Mouse (Mus musculus) forebrain, embryonic 14.5 days (tissue): ENCODE measurements around the gene Sh3pxd2a. TPM values are rescaled to one million over a fixed set of nuclear protein-coding genes. Genes with fewer than 3 reads are reported as not detected.
A peak's percentile ranks its signal among the peaks of the same experiment; 100 is the strongest.

Source experiments
- ATAC-seq: fragments of 200-750 bp; cut with Nextera tagmentation; 2 replicates; pipeline ENCODE4 v1.8.0; 2017; ENCODE audit warnings: mild to moderate bottlenecking, moderate library complexity
- DNase-seq: peaks from one replicate; pipeline ENCODE4 v3.0.0-alpha.2; 2015; ENCODE audit warnings: low spot score
- H3K27ac ChIP-seq: fragments of 300-500 bp; sonication (generic); 2 replicates; pipeline ENCODE4 v1.5.1; 2014; ENCODE audit warnings: low read depth, mild to moderate bottlenecking, control low read depth, low read length, moderate library complexity
- H3K27me3 ChIP-seq: fragments of 300-500 bp; sonication (generic); replicated peaks from 2 replicates; pipeline ENCODE4 v1.6.1; 2014; ENCODE audit warnings: low read length, control low read depth, mixed read lengths; ENCODE audit not compliant: control insufficient read depth, insufficient read depth
- H3K36me3 ChIP-seq: fragments of 300-500 bp; sonication (generic); 2 replicates; pipeline ENCODE4 v1.6.1; 2014; ENCODE audit warnings: low read length, control low read depth; ENCODE audit not compliant: control insufficient read depth, insufficient read depth
- H3K4me1 ChIP-seq: fragments of 300-500 bp; sonication (generic); 2 replicates; pipeline ENCODE4 v1.6.1; 2014; ENCODE audit warnings: antibody characterized with exemption, low read length, control low read depth; ENCODE audit not compliant: control insufficient read depth, insufficient read depth
- H3K4me2 ChIP-seq: fragments of 300-500 bp; sonication (generic); 2 replicates; pipeline ENCODE4 v1.6.1; 2014; ENCODE audit warnings: mild to moderate bottlenecking, control low read depth, low read length
- H3K4me3 ChIP-seq: fragments of 300-500 bp; sonication (generic); 2 replicates; pipeline ENCODE4 v1.5.1; 2014; ENCODE audit warnings: low read depth, low read length, control low read depth
- H3K9ac ChIP-seq: fragments of 300-500 bp; sonication (generic); 2 replicates; pipeline ENCODE4 v1.6.1; 2014; ENCODE audit warnings: mild to moderate bottlenecking, low read length, control low read depth, moderate library complexity
- H3K9me3 ChIP-seq: fragments of 300-500 bp; sonication (generic); replicated peaks from 2 replicates; pipeline ENCODE4 v1.6.1; 2016; ENCODE audit warnings: low read length, control low read depth, mixed read lengths; ENCODE audit not compliant: control insufficient read depth
- WGBS: fragments of 180-500 bp; shearing (Covaris S2); extraction: QIAGEN DNeasy Blood & Tissue Kit; methylation state at CpG from one replicate; pipeline ENCODE4 v1.1.7; 2014; 5-methylcytosine and 5-hydroxymethylcytosine counted together
- polyA plus RNA-seq: library from polyadenylated mRNA; unstranded; fragments of >200 nt; fragmentation: Nextera tagmentation; extraction: Ambion mirVana; gene quantifications from 2 replicates; pipeline ENCODE4 v1.2.1, GENCODE M21; 2014

The Sh3pxd2a gene
- polyA plus RNA-seq, 1 experiment from 2014 or later = 3.4 TPM

DNA sequence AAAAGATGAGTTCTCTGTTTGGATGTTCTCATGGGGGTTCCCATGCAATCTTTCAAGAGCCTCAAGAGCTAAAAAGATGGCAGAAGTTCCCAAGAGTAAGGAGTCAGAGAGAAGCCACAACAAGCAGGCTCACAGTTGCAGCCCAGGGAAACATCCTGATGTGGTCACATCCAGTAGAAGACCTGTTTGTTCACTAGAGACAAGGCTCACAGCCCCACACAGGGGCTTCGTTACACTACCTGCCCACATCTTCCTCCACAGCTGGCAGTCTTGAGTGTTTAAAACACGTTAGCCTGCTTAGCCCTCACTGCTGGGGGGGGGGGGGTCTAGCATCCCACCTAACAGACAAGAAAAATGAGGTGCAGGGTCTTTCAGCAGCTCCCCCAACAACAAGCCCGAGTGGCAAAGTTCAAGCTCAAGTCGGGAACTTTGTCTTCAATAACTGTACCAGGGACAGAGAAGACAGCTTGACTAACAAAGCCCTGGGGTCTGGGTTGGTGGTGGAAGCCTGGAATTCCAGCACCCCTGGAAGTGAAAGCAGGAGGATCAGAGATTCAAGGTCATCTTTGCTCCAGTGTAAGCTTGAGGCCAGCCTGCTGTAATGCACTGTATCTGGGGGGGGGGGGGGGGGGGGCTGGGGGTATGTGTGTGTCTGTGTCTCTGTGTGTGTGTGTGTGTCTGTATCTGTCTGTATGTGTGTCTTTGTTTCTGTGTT is 14.5 kb downstream of the Sh3pxd2a start:
- H3K9ac ChIP-seq = no peak overlapping the region
- ATAC-seq (no peak), DNase-seq (no peak)
- H3K27ac ChIP-seq = no peak overlapping the region
- no peaks in the 10 kb centered on the region for H3K36me3 ChIP-seq
- H3K4me1 ChIP-seq = peaks cover 44% of the 10 kb centered on the region
- H3K9me3 ChIP-seq = no peaks in the 10 kb centered on the region
- H3K4me2 ChIP-seq = no peak overlapping the region
- no peaks in the 10 kb centered on the region for H3K27me3 ChIP-seq
- WGBS = 61% methylated on average over 4 of the region's 4 CpGs
- no peak overlapping the region for H3K4me3 ChIP-seq

DNA sequence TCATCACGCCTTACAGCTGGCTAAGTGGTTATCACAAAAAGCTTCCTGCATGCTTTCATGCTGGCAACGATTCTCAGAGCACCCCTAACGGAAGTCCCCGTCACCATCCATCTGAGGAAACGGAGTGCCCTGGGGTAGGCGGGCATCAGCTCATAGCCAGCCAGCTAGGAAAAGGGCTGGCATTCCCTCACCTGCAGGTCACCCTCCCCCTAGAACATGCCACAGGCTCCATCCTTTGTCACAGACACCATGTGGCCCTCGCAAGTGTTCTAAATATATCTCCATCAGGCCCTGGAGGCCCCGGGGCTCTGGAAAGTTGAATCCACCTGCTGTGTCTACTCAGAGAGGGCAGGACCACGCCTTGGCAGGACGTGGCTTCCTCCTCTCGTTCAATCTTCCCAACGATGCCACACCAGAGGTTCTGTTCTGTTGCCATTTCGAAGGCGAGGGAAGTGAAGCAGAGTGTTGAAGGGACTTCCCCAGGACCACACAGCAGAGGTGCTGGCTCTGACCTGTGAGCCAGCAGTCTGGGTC is 15.5 kb downstream of the Sh3pxd2a start:
- Histone ChIP-seq H3K4me3 (no peak overlapping the region), H3K9ac (no peak overlapping the region), H3K4me2 (no peak overlapping the region), H3K36me3 (no peaks in the 10 kb centered on the region), H3K27me3 (no peaks in the 10 kb centered on the region), H3K27ac (no peak overlapping the region), H3K9me3 (no peaks in the 10 kb centered on the region), H3K4me1 (peaks cover 34% of the 10 kb centered on the region)
- DNase-seq = no peak
- ATAC-seq = no peak
- WGBS = 68% methylated on average over 14 of the region's 14 CpGs

DNA sequence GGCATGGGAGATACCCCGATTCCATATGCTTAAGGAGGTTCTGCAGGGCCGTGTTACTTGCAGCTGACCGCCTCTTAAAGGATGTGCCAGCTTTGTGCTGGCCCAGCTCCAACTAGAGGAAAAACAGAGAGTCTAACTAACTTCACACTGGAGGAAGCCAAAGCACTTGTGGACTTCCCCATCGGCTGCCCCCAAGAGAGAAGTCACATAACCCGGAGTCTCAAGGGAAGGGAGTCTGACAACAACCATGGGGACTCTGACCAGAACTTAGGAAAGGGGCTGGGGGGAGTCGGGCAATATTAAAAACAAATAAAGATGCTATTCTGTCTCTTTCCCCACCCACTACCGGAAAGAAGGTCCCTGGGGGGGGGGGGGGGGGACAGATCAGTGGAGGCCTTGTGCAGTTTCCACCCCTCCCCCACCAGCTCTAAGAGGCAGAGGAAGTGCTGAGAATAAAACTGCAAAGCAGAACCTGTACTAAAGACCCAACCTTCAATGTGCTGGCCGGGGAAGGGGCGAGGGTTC is 17.3 kb downstream of the Sh3pxd2a start:
- DNase-seq (peak; percentile 80), ATAC-seq (peak; percentile 51)
- Histone ChIP-seq H3K4me3 (no peak overlapping the region), H3K9me3 (no peaks in the 10 kb centered on the region), H3K9ac (no peak overlapping the region), H3K4me1 (peaks cover 36% of the 10 kb centered on the region), H3K4me2 (0 out of 2 replicates have a peak overlapping the region, but pooled peaks have one; percentile 1), H3K27ac (peak overlapping the region; percentile 48; the same call in 1 of the 2 replicates), H3K27me3 (no peaks in the 10 kb centered on the region), H3K36me3 (no peaks in the 10 kb centered on the region)
- WGBS = 17% methylated on average over 9 of the region's 9 CpGs

DNA sequence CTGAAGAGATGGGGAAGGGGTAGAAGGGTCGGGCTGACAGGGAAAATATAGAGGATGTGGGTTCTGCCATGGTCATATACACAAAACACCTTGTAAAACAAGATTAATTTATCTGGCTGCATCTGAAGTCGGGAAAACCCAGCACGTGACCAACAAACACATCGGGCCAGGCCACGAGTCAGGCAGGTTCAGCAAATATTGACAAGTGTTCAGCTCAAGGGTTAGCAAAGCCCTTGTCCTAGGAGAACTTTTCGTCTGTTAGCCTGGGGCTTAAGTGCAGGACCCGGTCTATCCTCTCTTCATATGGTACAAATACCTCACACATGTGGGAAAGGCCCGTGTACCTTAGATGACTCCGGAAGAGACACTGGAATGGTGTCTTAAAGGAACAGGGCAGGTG is 18.1 kb downstream of the Sh3pxd2a start:
- Histone ChIP-seq H3K4me2 (no peak overlapping the region), H3K36me3 (no peaks in the 10 kb centered on the region), H3K9me3 (no peaks in the 10 kb centered on the region), H3K4me1 (peaks cover 36% of the 10 kb centered on the region), H3K9ac (no peak overlapping the region), H3K27ac (peak overlapping the region; percentile 48; the same call in 1 of the 2 replicates), H3K4me3 (no peak overlapping the region), H3K27me3 (no peaks in the 10 kb centered on the region)
- DNase-seq (no peak), ATAC-seq (no peak)
- 81% methylated on average over 9 of the region's 9 CpGs for WGBS

DNA sequence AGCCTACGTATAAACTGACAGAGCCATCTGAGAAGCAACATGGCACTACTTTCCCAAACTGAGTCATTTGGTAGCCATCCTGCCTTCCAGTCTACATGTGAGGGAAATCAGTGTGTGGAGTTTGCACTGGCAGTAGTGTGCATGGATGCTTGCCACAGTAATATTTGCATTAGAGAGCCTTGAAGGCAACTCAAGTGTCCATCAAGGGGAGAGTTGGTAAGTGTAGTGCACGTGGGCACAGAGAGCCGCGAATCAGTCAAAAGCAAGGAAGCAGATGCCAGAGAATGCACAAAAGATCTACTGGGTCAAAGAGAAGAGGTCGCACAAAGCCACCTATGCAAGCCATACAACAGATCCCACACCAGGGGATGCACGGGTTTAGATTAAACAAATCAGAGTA is 18.5 kb downstream of the Sh3pxd2a start:
- 60% methylated on average over 6 of the region's 6 CpGs for WGBS

DNA sequence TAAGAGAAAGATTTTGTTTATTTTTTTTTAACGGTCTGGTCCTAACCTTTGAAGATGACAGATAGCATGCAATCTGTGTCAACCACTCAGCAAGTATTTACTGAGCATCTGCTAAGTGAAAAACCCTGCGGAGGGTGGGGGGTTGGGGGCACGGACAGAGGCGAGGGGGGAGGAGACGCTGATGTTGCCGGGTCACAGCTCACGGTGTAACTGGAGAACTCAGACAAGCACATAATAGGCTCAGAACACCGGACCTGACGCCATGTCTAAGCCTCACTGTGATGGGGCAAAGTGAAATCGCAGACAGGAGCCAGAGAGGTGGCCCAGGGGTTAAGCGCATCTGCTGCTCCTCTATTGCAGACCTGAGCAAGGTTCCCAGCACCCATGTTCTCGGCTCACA is 19.7 kb downstream of the Sh3pxd2a start:
- 57% methylated on average over 12 of the region's 12 CpGs for WGBS
- Histone ChIP-seq H3K4me1 (peaks cover 33% of the 10 kb centered on the region), H3K4me3 (no peak overlapping the region), H3K9ac (no peak overlapping the region), H3K27ac (no peak overlapping the region), H3K4me2 (no peak overlapping the region), H3K36me3 (no peaks in the 10 kb centered on the region), H3K9me3 (no peaks in the 10 kb centered on the region), H3K27me3 (no peaks in the 10 kb centered on the region)
- no peak for ATAC-seq
- no peak for DNase-seq

More for the DNA sequence above, 18.5 kb downstream of the Sh3pxd2a start:
- no peak overlapping the region for H3K4me3 ChIP-seq
- H3K9ac ChIP-seq = no peak overlapping the region
- peaks cover 36% of the 10 kb centered on the region for H3K4me1 ChIP-seq
- no peaks in the 10 kb centered on the region for H3K36me3 ChIP-seq
- no peaks in the 10 kb centered on the region for H3K9me3 ChIP-seq
- no peaks in the 10 kb centered on the region for H3K27me3 ChIP-seq
- ATAC-seq (no peak), DNase-seq (no peak)
- H3K4me2 ChIP-seq = no peak overlapping the region
- no peak overlapping the region for H3K27ac ChIP-seq

DNA sequence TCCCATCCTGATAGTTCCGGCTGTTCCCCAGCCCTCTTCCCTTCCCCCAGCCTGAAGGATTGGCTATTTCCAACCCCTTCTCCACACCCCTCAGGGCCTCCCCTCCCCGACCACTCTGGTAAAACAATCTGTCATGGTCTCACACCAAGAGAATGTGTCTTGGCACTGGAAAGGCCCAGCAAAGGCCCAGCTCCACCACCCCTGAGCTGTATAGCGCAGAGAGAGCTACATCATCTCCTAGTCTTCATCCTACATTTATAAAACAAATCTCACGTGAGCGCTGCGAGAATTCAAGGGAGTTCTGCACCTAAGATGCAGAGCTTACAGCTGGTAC is 21.9 kb downstream of the Sh3pxd2a start:
- ATAC-seq (no peak), DNase-seq (no peak)
- peaks cover 28% of the 10 kb centered on the region for H3K4me1 ChIP-seq
- H3K4me3 ChIP-seq = no peak overlapping the region
- 89% methylated on average over 6 of the region's 6 CpGs for WGBS
- no peaks in the 10 kb centered on the region for H3K9me3 ChIP-seq
- H3K27me3 ChIP-seq = no peaks in the 10 kb centered on the region
- H3K4me2 ChIP-seq = no peak overlapping the region
- H3K9ac ChIP-seq = no peak overlapping the region
- H3K36me3 ChIP-seq = no peaks in the 10 kb centered on the region
- H3K27ac ChIP-seq = no peak overlapping the region

DNA sequence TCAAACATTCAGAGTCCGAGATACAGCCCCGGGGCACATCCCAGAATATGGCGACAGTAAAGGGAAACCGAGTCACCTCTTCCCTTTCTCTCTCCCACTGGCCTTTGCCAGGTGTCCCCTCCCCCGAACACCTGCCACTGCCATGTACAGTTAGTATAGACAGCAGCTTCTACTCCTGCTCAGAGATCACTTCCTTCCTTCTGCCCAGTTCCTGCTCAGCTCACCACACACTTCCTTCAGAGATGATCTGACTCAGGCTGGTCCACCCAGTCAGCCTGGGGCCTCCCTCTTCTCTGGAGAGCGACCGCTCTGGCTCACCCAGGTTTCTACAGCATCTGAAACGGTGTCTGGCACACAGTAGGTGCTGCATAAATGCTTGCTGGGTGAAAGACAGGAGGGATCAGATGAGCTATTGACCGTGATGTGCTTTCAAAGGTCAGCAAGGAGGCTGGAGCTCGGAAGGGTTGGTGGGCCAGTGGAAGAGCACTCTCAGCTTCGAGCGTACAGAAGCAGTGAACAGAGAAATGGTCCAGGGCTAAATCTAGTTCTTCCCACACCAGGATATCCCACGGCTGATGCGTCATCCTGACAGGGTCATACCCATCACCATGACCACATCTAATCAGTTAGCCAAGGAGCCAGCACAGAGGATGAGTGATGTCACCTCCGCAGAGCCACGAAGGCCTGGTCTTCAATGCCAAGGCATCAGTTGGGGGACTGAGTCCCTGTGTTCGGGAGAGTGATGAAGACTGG is 22.5 kb downstream of the Sh3pxd2a start:
- Histone ChIP-seq H3K9ac (no peak overlapping the region), H3K4me3 (no peak overlapping the region), H3K4me2 (no peak overlapping the region), H3K36me3 (no peaks in the 10 kb centered on the region), H3K4me1 (peaks cover 22% of the 10 kb centered on the region), H3K9me3 (no peaks in the 10 kb centered on the region), H3K27ac (no peak overlapping the region), H3K27me3 (no peaks in the 10 kb centered on the region)
- ATAC-seq = no peak
- no peak for DNase-seq
- 94% methylated on average over 17 of the region's 17 CpGs for WGBS

DNA sequence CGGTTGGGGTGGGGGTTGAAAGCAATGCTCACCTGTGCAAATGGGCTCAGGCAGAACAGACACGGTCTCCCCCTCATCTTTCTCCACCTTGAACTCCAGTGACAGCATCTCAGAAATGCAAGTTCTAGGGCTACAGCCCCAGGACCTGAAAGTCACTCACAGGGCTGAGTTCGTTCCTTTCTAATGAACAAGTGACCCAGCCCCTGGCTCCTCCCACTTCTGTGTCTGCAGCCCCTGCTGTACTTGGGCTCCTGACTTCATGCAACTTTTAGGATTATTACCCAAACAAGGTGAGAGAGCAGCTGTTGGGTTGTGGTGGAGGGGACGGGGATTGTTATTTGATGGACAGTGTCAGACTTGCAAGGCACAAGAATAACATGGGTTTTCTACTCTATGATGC is 23.2 kb downstream of the Sh3pxd2a start:
- DNase-seq = no peak
- Histone ChIP-seq H3K4me3 (no peak overlapping the region), H3K9ac (no peak overlapping the region), H3K4me1 (peaks cover 15% of the 10 kb centered on the region), H3K27me3 (no peaks in the 10 kb centered on the region), H3K27ac (no peak overlapping the region), H3K4me2 (no peak overlapping the region), H3K36me3 (no peaks in the 10 kb centered on the region), H3K9me3 (no peaks in the 10 kb centered on the region)
- no peak for ATAC-seq
- 85% methylated on average over 4 of the region's 4 CpGs for WGBS
